Mouse (Mus musculus): ENCODE data around the gene Akap12.

- TF ChIP-seq POLR2A (IDR thresholded peaks at IDR 0.05; ENCODE audit: insufficient read depth, low read length) (no peak), CTCF (IDR thresholded peaks at IDR 0.05; ENCODE audit: low read depth, low read length) (no peak)
These were observed 19.6 kb downstream of the Akap12 start for GRCm38 (mm10) chr10:4285752-4286151.
